Mouse (Mus musculus) megakaryocyte, embryonic 14.5 days (primary cell): ENCODE measurements around the gene Fam98b.

ENCODE experiments used
- FLI1 ChIP-seq: IDR thresholded peaks from 2 replicates; pipeline ENCODE4 v1.6.1; 2012; ENCODE audit warnings: low read length, inconsistent platforms, mixed read lengths
- GATA1 ChIP-seq: IDR thresholded peaks from 3 replicates; pipeline ENCODE4 v1.6.1; 2012; ENCODE audit warnings: mixed read lengths, low read length, inconsistent platforms, borderline replicate concordance

DNA sequence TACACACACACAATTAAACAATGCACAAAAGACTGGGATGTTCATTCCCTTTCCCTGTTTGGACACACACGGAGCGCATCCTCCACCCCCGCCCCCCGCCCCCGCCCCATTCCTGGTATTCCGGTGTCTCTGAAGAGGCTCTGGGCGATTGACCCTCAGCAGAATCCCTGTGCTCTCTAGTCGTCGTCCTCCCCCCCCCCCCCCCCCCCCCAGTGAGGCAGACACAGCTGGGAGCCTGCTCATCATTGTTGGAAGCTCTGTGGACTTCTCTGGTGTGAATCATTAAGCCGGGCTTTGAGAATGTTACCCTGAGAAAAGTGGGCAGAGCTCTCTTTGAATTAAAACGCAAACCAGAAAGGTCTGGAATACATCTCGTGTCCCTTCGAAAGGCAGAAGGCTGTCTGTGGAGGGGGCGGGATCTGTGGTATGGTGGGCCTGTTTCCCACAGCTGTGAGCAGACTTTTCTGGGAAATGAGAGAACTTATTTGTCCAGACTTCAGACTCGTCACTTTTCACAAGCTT, 31.8 kb upstream of the Fam98b start:
- TF ChIP-seq GATA1, result no peak
- no peak for TF ChIP-seq FLI1
